Comparison of ENCODE assay signal across 8 mouse cellular contexts in the genomic region with DNA sequence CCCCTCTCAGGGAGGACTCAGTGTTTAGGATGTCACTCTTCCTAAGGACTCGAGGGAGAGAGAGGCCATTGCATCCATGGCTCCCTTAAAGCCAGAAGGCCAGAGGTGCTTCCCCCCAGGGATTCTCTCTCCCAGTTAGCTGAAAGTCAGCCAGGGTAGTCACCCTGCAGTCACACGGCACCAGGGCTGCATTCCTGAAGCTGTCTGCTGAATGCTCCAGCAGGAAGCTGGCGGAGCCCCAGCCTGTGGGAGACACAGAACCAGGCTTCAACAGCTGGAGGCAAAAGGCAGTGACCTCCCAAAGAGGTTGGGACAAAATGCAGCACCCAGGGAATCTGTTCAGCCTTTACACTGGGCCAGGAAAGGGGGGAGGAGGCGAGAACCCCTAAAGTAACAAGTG. TPM values are rescaled to one million over a fixed set of nuclear protein-coding genes. Genes with fewer than 3 reads are reported as not detected.
DNase-seq lines count a peak whose midpoint lies in the region; ATAC-seq and TF ChIP-seq lines count a peak whose summit lies in the region.

No protein-coding gene starts in this region.

- H3K27me3 ChIP-seq in midbrain, embryonic 14.5 days (ENCODE audit: control insufficient read depth, insufficient read depth, low read length) = no peaks in the 10 kb centered on the region
- H3K27me3 ChIP-seq in midbrain, embryonic 11.5 days (ENCODE audit: control insufficient read depth, insufficient read depth, low read length) = no peaks in the 10 kb centered on the region
- no peaks in the 10 kb centered on the region for H3K27me3 ChIP-seq in kidney, adult 2 months (replicated peaks; ENCODE audit: control insufficient read depth, insufficient read depth, low read length)
- H3K27me3 ChIP-seq in neural tube, embryonic 13.5 days = no peaks in the 10 kb centered on the region

- H3K36me3 ChIP-seq in midbrain, embryonic 14.5 days (ENCODE audit: control insufficient read depth, insufficient read depth, low read length) = no peaks in the 10 kb centered on the region
- H3K36me3 ChIP-seq in midbrain, embryonic 11.5 days (ENCODE audit: control insufficient read depth, insufficient read depth, low read length) = no peaks in the 10 kb centered on the region
- no peaks in the 10 kb centered on the region for H3K36me3 ChIP-seq in kidney, adult 2 months (ENCODE audit: control insufficient read depth, insufficient read depth, low read length)
- no peaks in the 10 kb centered on the region for H3K36me3 ChIP-seq in neural tube, embryonic 13.5 days

- no peak overlapping the region for H3K9ac ChIP-seq in midbrain, embryonic 14.5 days (replicated peaks; ENCODE audit: low read length)
- H3K9ac ChIP-seq in midbrain, embryonic 11.5 days (ENCODE audit: low read length) = no peak overlapping the region
- H3K9ac ChIP-seq in neural tube, embryonic 13.5 days = no peak overlapping the region

- WGBS in midbrain, embryonic 14.5 days = 46% methylated on average over 4 of the region's 4 CpGs
- WGBS in midbrain, embryonic 11.5 days = 60% methylated on average over 4 of the region's 4 CpGs
- WGBS in kidney, adult 2 months = 32% methylated on average over 4 of the region's 4 CpGs
- WGBS in neural tube, embryonic 13.5 days = 43% methylated on average over 4 of the region's 4 CpGs

- H3K27ac ChIP-seq in midbrain, embryonic 14.5 days (replicated peaks; ENCODE audit: low read depth, low read length) = 0 out of 2 replicates have a peak overlapping the region, but pooled peaks have one; percentile 5
- H3K27ac ChIP-seq in midbrain, embryonic 11.5 days (ENCODE audit: low read depth, low read length) = no peak overlapping the region
- peak overlapping the region; percentile 65 for H3K27ac ChIP-seq in kidney, adult 2 months (ENCODE audit: insufficient read depth, low read depth, low read length)
- H3K27ac ChIP-seq in neural tube, embryonic 13.5 days (replicated peaks) = no peak overlapping the region

- H3K4me2 ChIP-seq in midbrain, embryonic 14.5 days (ENCODE audit: low read length) = no peak overlapping the region
- no peak overlapping the region for H3K4me2 ChIP-seq in midbrain, embryonic 11.5 days
- H3K4me2 ChIP-seq in neural tube, embryonic 13.5 days = no peak overlapping the region

- ATAC-seq in midbrain, embryonic 14.5 days (ENCODE audit: low FRiP score, low TSS enrichment) = no peak
- ATAC-seq in midbrain, embryonic 11.5 days (ENCODE audit: low FRiP score) = no peak
- ATAC-seq in neural tube, embryonic 13.5 days (ENCODE audit: low read depth) = peak; percentile 12; the same call in 1 of the 2 replicates

- intact Hi-C loops in gastrocnemius, postnatal 14 days (cut with DNase I; ENCODE audit: low total_unique reads) = no loop called here

- no peak for TF ChIP-seq CTCF in kidney, adult 2 months (conservative IDR thresholded peaks at IDR 0.05; ENCODE audit: insufficient read depth, insufficient read length, low read depth, low read length)

- no peak for DNase-seq in midbrain, embryonic 14.5 days
- no peak for DNase-seq in midbrain, embryonic 11.5 days (ENCODE audit: low spot score, missing footprints)
- DNase-seq in gastrocnemius, postnatal 14 days = peak; percentile 62
- peak; percentile 90 for DNase-seq in kidney, adult 2 months
- DNase-seq in yolk sac, embryonic 10.5 days (ENCODE audit: low spot score) = no peak
- no peak for DNase-seq in natural killer cell, adult 2 months (ENCODE audit: low spot score in 2 of 2)
- DNase-seq in urinary bladder, adult 2 months (ENCODE audit: low spot score) = no peak

- H3K4me3 ChIP-seq in midbrain, embryonic 14.5 days (replicated peaks; ENCODE audit: low read depth, low read length) = no peak overlapping the region
- no peak overlapping the region for H3K4me3 ChIP-seq in midbrain, embryonic 11.5 days (ENCODE audit: low read depth, low read length)
- no peak overlapping the region for H3K4me3 ChIP-seq in kidney, adult 2 months (ENCODE audit: insufficient read depth, low read depth, low read length)
- no peak overlapping the region for H3K4me3 ChIP-seq in neural tube, embryonic 13.5 days

- H3K9me3 ChIP-seq in midbrain, embryonic 14.5 days (ENCODE audit: control insufficient read depth, low read length) = no peaks in the 10 kb centered on the region
- no peaks in the 10 kb centered on the region for H3K9me3 ChIP-seq in midbrain, embryonic 11.5 days (ENCODE audit: control insufficient read depth, low read length)
- H3K9me3 ChIP-seq in neural tube, embryonic 13.5 days = no peaks in the 10 kb centered on the region

- no peak for TF ChIP-seq POLR2A in kidney, adult 2 months (IDR thresholded peaks at IDR 0.05; ENCODE audit: low read depth, low read length)

- H3K4me1 ChIP-seq in midbrain, embryonic 14.5 days (ENCODE audit: control insufficient read depth, insufficient read depth, low read length) = peaks cover 3% of the 10 kb centered on the region; the same call in 1 of the 2 replicates
- no peaks in the 10 kb centered on the region for H3K4me1 ChIP-seq in midbrain, embryonic 11.5 days (ENCODE audit: control insufficient read depth, insufficient read depth, low read length)
- peaks cover 7% of the 10 kb centered on the region; the same call in 1 of the 2 replicates for H3K4me1 ChIP-seq in kidney, adult 2 months (ENCODE audit: control insufficient read depth, insufficient read depth, low read length)
- H3K4me1 ChIP-seq in neural tube, embryonic 13.5 days (replicated peaks) = peaks cover 7% of the 10 kb centered on the region; the same call in 1 of the 2 replicates

RNA-seq across cellular contexts. Expression of gene Cacnb4, which starts 53.2 kb away (rescaled TPM):
- 16.3 and 18.0 TPM in 2 replicates for polyA plus RNA-seq in midbrain, embryonic 14.5 days (2014; fragmentation: Nextera tagmentation; extraction: Ambion mirVana)
- polyA plus RNA-seq in midbrain, embryonic 11.5 days (2014; fragmentation: Nextera tagmentation; extraction: Ambion mirVana) = 2.8 and 3.3 TPM in 2 replicates
- under 1 TPM; 0.23 to 0.29 TPM for total RNA-seq in gastrocnemius, postnatal 14 days (2021)
- 1.0 and 1.1 TPM in 2 replicates for polyA plus RNA-seq in kidney, adult 2 months (2012; rRNA removed)
- polyA plus RNA-seq in neural tube, embryonic 13.5 days (2015; fragmentation: Nextera tagmentation; extraction: Ambion mirVana) = 9.1 and 12.7 TPM in 2 replicates
- polyA plus RNA-seq in urinary bladder, adult 2 months (2012; rRNA removed) = 0.74 and 0.75 TPM in 2 replicates

Comparison
In these comparisons a context has a peak if more than half of its experiments do, and no peak if none do; other contexts are left out.
1. H3K27ac ChIP-seq: peak in midbrain, embryonic 14.5 days (single experiment) and kidney, adult 2 months (single experiment); none in midbrain, embryonic 11.5 days (single experiment) and neural tube, embryonic 13.5 days (single experiment).
2. DNase-seq: peak in gastrocnemius, postnatal 14 days (single experiment) and kidney, adult 2 months (single experiment); none in midbrain, embryonic 14.5 days (single experiment), midbrain, embryonic 11.5 days (single experiment), yolk sac, embryonic 10.5 days (single experiment), natural killer cell, adult 2 months (0 of 2) and urinary bladder, adult 2 months (single experiment).